Mouse (Mus musculus): ENCODE results near the gene Hnrnph3. TPM values are rescaled to one million over a fixed set of nuclear protein-coding genes. Genes with fewer than 3 reads are reported as not detected.

The Hnrnph3 gene
- total RNA-seq, 4 experiments from 2014 or later: 49.0 to 58.9 (median 57.1) TPM

- DNase-seq (ENCODE audit: low spot score in 2 of 2): no peak
Observed at GRCm38 (mm10) chr10:62987341-62987740, 36.7 kb downstream of the Hnrnph3 start.

- DNase-seq (ENCODE audit: low spot score in 2 of 2): no peak
Observed at GRCm38 (mm10) chr10:62984495-62984894, 39.5 kb downstream of the Hnrnph3 start.

GRCm38 (mm10) chr10:62984072-62984471 lies 39.9 kb downstream of the Hnrnph3 start:
- no peak for DNase-seq (ENCODE audit: low spot score in 2 of 2)

GRCm38 (mm10) chr10:62980039-62980954 lies 43.7 kb downstream of the Hnrnph3 start, which contains the start of gene Rufy2:
Rufy2 (plus strand) TSS chr10:62980223.
- peak; percentile 82 to 90 for DNase-seq (ENCODE audit: low spot score in 2 of 2)

GRCm38 (mm10) chr10:62979667-62980038 lies 44.4 kb downstream of the Hnrnph3 start:
- DNase-seq (ENCODE audit: low spot score in 2 of 2): no peak

- DNase-seq (ENCODE audit: low spot score in 2 of 2): peak; percentile 16 to 32
Observed at GRCm38 (mm10) chr10:62971821-62972220, 52.2 kb downstream of the Hnrnph3 start.

- DNase-seq (ENCODE audit: low spot score in 2 of 2): no peak
Observed at GRCm38 (mm10) chr10:62966291-62966690, 57.7 kb downstream of the Hnrnph3 start.

GRCm38 (mm10) chr10:62965796-62966195 lies 58.2 kb downstream of the Hnrnph3 start:
- DNase-seq (ENCODE audit: low spot score in 2 of 2): no peak

Other genes with a start within 250 kb of the Hnrnph3 start
- 10 to 100 TPM; 49.1 to 75.0 (median 62.9) TPM for gene Ccar1, start 231.9 kb downstream of the Hnrnph3 start, total RNA-seq (2022)
- 10 to 100 TPM; 12.0 to 15.1 (median 13.7) TPM for gene Tet1, start 115.2 kb downstream of the Hnrnph3 start, total RNA-seq (2022)
- 10 to 100 TPM; 36.4 to 40.7 (median 38.9) TPM for gene Slc25a16, start 103.6 kb downstream of the Hnrnph3 start, total RNA-seq (2022)
- gene Dna2, start 77.2 kb downstream of the Hnrnph3 start, total RNA-seq (2022): 1 to 10 TPM; 1.7 to 2.5 (median 2.1) TPM
- gene Rufy2, start 44.0 kb downstream of the Hnrnph3 start, total RNA-seq (2022): 10 to 100 TPM; 63.4 to 90.3 (median 86.9) TPM
- 1 to 10 TPM; 2.3 to 3.3 (median 2.9) TPM for gene Pbld2, start 98 bp upstream of the Hnrnph3 start, total RNA-seq (2022)
- gene Pbld1, start 35.9 kb upstream of the Hnrnph3 start, total RNA-seq (2022): under 1 TPM; 0.20 to 0.68 (median 0.49) TPM
- 1 to 10 TPM; 1.4 to 3.5 (median 2.0) TPM for gene Atoh7, start 75.4 kb upstream of the Hnrnph3 start, total RNA-seq (2022)
- 1 to 10 TPM; 1.7 to 2.2 (median 2.0) TPM for gene Mypn, start 179.7 kb upstream of the Hnrnph3 start, total RNA-seq (2022)
- 10 to 100 TPM; 39.5 to 49.5 (median 40.2) TPM for gene Herc4, start 219.6 kb upstream of the Hnrnph3 start, total RNA-seq (2022)

Data from layer of hippocampus, adult 8-10 months (tissue).